Mouse (Mus musculus) mesoderm, embryonic 11.5 days (tissue): ENCODE results near the gene Akt3.
A peak's percentile ranks its signal among the peaks of the same experiment; 100 is the strongest.

Experiments
- DNase-seq: peaks from one replicate; pipeline ENCODE4 v3.0.0-alpha.2; 2012; ENCODE audit warnings: low read depth, low spot score

The Akt3 gene

DNA sequence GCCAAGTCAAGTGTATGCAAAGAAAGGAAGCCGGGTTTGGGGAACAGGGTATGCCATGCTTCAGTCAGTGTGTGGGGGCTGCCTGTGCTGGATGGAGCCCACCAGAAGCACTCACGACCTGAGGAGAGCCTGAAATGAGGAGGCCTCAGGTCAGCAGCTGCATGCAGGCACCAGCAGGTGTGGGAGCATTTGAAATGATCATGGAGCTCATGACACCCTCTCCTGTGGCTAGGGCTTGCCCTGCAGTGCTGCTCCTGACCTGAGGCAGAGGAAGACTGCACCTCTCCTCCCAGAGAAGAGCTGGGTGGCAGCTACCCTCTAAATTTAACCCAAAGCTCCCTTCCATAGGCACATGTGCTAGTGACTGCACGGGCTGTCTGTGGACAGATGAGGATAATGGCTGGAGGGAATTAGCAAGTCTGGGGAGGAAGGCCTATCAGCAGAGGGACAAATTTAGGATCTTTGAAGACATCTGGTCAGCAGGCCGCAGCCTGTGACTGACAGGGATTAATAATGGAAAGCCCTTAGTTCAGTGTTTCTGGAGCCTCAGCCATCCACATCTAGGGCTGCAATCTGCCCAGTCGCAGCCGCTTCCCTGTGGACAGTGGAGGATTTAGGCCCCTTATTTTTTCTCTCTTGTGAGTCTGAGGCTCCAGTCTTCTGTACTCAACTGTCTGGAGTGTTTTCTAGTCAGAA is 247.2 kb downstream of the Akt3 start:
- no peak for DNase-seq

GRCm38 (mm10) chr1:177010041-177010440 is 248.0 kb downstream of the Akt3 start:
- no peak for DNase-seq

DNA sequence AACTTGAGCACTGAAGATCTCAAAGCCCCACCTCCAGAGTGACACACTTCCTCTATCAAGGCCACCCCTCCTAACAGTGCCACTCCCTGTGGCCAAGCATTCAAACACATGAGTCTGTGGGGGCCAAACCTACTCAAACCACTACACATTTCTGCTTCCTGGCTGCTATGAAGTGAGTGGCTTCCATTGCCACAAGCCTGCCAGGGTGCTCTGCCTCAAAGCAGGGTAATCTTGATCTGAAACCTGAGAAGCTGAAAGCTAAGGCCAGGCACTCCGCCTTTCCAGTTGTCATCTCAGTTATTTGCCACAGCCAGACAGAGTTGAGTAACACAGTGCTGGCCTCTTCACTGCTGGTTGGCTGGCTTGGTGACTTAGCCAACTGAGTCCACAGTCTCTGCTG is 249.2 kb downstream of the Akt3 start:
- DNase-seq = no peak

DNA sequence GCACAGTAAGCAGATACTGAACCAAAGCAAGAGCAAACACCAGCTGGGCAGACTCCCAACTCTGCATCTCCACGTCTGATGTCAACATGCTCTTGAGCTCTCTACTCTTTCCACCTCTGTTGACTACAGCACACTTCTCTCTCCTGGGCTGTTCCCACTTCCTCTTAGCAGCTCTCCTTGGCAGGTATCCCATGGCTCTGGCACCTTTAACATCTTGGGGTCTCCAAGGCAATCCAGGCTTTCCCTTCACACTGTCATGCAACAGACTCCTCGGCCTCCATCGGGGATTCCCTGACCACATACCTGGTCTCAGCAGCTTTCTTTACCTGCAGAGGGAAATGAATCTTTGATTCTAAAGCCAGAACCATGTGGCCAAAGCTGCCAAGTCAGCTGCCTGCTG is 250.6 kb downstream of the Akt3 start:
- no peak for DNase-seq

- DNase-seq = no peak
Observed at GRCm38 (mm10) chr1:177004041-177004741, 253.8 kb downstream of the Akt3 start.

GRCm38 (mm10) chr1:177002951-177003350 is 255.1 kb downstream of the Akt3 start:
- no peak for DNase-seq

- DNase-seq = peak; percentile 88
Observed at GRCm38 (mm10) chr1:176999011-176999410, 259.0 kb downstream of the Akt3 start.

DNA sequence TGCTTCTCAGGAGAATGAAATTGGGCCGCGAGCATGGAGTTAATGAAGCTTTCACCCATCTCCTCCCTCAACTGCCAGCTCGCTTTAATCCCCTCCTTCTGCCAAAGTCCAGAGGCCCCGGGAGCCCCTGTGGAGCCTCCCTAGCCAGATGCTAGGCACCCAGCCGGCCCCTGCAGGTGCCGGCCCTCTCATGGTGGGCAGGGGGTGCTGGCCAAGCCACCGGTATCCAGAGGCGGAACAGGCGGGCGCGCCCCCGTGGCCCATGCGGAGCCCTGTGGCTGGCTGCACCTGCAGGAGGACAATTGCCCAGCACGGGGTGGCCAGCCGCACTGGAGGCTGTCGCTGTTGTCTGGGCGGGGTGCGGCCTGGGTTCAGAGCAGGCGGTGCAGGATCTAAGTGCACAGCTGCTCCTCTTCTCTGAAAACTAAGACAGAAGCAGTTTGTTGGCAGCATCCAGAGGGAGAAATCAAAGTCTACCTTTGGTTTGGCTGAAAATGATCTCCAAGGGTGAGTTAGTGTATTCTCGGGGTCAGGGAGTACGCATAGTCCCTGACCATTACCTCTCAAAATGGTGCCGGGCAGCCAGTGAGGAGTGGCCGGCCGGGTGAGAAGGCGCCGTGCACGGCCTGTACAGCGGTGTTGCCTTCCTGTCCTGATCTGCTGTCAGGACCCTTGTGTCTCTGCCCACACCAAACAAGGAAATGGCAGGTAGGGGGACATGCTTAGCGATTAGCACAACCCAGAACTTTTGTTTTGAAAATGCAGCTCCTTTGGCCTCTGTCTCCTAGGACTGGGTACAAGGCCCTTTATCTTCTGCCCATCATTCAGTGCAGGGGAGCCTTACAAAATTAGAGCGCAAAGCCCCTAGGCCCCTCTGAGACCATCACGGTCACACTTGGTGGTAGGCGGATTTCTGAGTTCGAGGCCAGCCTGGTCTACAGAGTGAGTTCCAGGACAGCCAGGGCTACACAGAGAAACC is 260.0 kb downstream of the Akt3 start:
- no peak for DNase-seq

DNA sequence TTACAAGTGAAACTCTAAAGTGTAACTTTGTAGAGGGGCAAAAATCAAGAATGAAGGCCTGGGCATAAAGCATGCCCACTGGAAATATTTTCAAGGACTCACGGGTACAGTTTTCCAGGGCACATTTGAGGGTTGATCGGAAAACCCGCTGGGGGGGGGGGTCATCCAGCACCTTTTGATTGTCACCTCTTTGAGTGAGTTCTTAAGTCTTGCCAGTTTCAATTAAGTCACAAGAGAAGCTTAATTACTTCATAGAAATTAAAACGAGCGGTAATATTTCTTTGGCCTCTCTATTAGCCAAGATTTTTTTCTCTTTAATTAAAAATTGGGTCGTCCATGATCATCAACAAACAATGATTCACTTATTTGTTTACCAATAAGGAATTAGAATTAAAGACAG is 260.7 kb downstream of the Akt3 start:
- no peak for DNase-seq

- no peak for DNase-seq
Observed at GRCm38 (mm10) chr1:176996630-176997201, 261.3 kb downstream of the Akt3 start.

- DNase-seq = no peak
Observed at GRCm38 (mm10) chr1:176996166-176996565, 261.8 kb downstream of the Akt3 start.

DNA sequence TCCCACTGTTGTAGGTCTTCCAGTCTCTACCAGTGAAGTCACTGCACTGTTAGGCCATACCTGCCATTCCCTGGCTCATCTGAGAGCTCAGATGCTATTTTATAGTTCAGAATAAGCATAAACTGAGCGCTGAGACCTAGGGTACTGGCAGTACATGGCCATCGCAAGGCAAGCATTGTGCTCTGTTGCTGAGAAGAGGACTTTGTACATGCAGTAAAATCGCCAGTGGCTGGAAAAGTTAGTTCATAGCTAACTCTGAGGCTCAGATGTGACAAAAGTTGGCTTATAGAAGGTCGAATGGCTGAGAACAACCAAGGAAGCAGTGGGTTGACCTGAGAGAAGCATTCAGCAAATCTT is 262.6 kb downstream of the Akt3 start:
- no peak for DNase-seq

- peak; percentile 69 for DNase-seq
Observed at GRCm38 (mm10) chr1:176994707-176995418, 263.1 kb downstream of the Akt3 start.

- no peak for DNase-seq
Observed at GRCm38 (mm10) chr1:176994087-176994486, 263.9 kb downstream of the Akt3 start.

DNA sequence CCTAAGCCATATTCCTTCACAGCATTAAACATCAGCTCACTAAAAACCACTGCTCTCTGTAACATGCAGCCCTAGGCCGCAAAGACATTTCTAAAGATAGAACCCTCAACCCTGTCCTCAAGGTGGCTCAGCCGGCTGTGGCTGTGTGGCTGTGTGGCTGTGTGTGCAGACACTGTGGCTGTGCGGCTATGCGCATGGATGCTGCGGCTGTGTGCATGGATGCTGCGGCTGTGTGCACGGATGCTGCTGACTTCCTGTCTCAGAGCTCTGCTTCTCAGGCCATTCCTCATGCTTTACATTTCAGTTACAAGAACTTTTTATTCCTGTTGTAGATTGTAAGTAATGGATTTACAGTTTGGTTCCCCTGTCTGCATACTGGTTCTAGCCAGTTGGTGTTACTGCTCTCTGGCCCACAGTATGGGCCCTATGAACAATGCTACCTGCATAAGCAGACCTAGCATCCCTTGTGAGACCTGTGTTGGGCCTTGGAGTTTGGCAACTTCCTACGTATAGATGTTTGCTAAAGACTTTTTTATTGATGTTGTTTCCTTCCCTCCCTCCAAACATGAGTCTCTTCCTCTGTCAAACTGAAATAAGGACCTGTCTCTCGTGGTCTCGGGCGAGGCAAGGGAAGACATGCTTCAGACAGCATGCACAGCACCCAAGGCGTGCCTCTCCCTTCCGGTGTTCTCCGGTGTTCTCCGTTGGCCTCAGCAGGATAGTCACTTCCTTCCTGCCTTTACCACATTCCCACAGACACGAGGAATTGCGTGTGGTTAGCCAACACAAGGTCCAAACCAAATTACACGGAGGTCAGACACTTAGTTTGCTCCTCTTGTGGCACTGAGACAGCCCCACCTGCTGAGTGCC is 264.6 kb downstream of the Akt3 start:
- no peak for DNase-seq

DNA sequence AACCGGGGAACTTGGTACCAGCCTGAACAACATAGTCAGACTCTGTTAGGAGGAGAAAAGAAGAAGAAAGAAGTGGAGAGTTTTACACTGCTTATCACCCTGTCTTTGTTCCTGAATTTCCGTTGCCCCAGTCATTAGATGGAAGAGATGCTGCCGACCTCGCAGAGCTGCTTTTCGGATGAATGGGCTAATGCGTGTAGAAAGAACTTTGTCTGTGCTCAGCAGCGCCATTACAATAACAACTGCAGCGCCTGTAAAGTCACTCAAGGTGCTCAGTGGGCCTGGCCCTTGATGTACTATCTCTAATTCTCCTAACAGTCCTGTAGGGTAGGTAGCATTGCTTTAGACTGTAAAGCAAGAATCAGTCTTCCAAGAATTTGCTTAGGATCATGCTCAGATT is 265.5 kb downstream of the Akt3 start:
- DNase-seq = no peak

GRCm38 (mm10) chr1:176991473-176991872 is 266.5 kb downstream of the Akt3 start:
- no peak for DNase-seq

DNA sequence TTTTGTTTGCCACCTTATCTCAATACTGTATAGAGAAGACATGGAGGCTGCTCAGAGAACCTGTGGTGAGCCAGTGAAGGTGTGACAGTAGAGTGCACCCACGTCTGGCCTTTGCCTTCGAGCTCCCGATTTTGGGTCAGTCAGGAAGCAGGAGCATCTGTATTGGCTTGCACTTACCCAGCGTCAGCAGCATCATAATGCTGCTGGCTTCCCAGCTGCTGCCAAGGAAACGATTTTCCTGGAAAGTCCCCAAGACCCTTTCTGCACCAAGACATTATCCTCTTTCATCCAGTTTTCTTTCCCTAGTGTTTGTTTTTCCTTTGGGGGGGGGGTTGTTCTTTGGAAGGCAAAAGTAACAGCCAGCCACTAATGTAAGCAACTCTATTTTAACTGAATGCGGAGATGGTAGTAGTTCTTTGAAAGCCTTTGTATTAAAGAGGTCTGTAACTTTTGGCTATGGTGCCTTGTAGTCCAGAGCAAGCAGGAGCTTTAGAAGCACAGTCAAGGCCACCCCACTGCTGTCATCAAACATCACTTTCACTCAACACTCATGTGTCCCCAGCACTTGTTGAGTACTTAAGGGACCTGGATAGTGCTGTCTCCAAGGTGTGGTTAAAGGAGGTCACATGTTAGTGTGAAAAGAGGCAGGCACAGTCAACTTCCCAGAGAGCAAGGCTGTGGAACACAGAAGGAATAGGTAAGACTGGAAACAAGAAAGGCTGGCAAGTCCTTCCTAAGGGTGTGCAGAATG is 270.8 kb downstream of the Akt3 start:
- DNase-seq = no peak

DNA sequence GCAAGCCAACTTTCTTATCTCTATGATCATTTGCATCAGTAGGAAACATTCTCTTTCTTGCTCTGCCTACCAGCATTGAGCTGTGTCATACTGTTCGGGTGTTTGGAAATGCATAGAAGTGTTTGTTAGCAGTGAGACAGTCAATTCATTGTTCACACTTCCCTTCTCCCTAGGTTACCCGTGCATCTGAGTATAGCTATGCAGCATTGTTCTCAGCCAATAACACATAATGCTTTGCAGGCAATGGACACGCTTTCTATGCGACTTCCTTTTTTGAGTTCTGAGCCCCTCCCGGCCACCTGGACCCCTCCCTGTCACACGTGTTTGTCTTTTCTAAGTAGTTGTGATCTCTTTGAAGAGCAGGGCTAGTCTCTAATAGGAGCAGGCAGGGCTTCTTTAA is 271.7 kb downstream of the Akt3 start:
- no peak for DNase-seq

GRCm38 (mm10) chr1:176985691-176986090 is 272.3 kb downstream of the Akt3 start:
- DNase-seq = no peak
